Mouse (Mus musculus) testis, adult 2 months (tissue): ENCODE measurements around the gene Ccl22.

Source experiments
- CTCF ChIP-seq: fragments of 200-500 bp; IDR thresholded peaks from 2 replicates; pipeline ENCODE4 v1.5.1; 2012; ENCODE audit warnings: low read depth, mild to moderate bottlenecking, inconsistent platforms, low read length, moderate library complexity; ENCODE audit not compliant: control insufficient read depth, insufficient read depth, insufficient replicate concordance
- POLR2A ChIP-seq: fragments of 200-500 bp; IDR thresholded peaks from 2 replicates; pipeline ENCODE4 v1.6.1; 2012; ENCODE audit warnings: low read depth, mild to moderate bottlenecking, inconsistent platforms, low read length, moderate library complexity; ENCODE audit not compliant: control insufficient read depth

- TF ChIP-seq CTCF: no peak
- no peak for TF ChIP-seq POLR2A
These were observed 31.0 kb downstream of the Ccl22 start for GRCm38 (mm10) chr8:94776346-94776745.
